Mouse (Mus musculus): Measurements from ENCODE around the gene Emid1. TPM values are rescaled to one million over a fixed set of nuclear protein-coding genes. Genes with fewer than 3 reads are reported as not detected.

Gene Emid1
- polyA plus RNA-seq, 1 experiment from 2014 or later = 59.1 TPM

DNA sequence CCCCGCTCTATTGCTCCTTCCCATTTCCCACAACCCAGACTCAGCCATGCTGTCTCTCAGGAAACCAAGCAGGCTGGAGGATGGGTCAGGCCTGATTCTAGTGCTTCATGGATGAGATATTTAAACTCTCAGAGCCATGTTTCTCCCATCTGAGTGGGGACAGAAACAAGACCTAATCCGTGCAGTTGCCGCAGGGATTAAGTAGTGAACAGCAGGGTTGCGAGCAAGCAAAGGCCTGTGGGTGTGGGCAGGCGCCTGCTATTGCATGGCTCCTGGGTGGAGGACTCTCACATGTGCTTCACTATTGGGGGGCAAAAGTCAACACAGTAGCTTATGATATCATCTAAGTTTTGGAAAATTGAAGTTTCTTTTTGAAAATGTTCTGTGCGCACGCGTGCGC, 32.8 kb upstream of the Emid1 start:
- no peak overlapping the region for H3K4me2 ChIP-seq (ENCODE audit: low read depth, low read length)
- WGBS = 84% methylated on average over 9 of the region's 9 CpGs
- no peaks in the 10 kb centered on the region for H3K27me3 ChIP-seq (ENCODE audit: control insufficient read depth, insufficient read depth, low read length)
- peaks cover 10% of the 10 kb centered on the region; the same call in 1 of the 2 replicates for H3K4me1 ChIP-seq (ENCODE audit: control insufficient read depth, insufficient read depth, low read length)
- H3K9me3 ChIP-seq (replicated peaks; ENCODE audit: control insufficient read depth, low read length) = no peaks in the 10 kb centered on the region
- no peak overlapping the region for H3K9ac ChIP-seq (ENCODE audit: low read length)
- H3K27ac ChIP-seq (ENCODE audit: low read length) = no peak overlapping the region; the same call in 1 of the 2 replicates
- H3K36me3 ChIP-seq (ENCODE audit: control insufficient read depth, insufficient read depth, low read length) = no peaks in the 10 kb centered on the region
- ATAC-seq (ENCODE audit: insufficient read depth, low FRiP score) = no peak
- no peak overlapping the region for H3K4me3 ChIP-seq (replicated peaks; ENCODE audit: low read length)

- 32% methylated on average over 9 of the region's 9 CpGs for WGBS
- Histone ChIP-seq H3K9ac (ENCODE audit: low read length) (no peak overlapping the region), H3K4me3 (replicated peaks; ENCODE audit: low read length) (no peak overlapping the region), H3K27me3 (ENCODE audit: control insufficient read depth, insufficient read depth, low read length) (no peaks in the 10 kb centered on the region), H3K4me2 (ENCODE audit: low read depth, low read length) (no peak overlapping the region), H3K4me1 (ENCODE audit: control insufficient read depth, insufficient read depth, low read length) (peaks cover 10% of the 10 kb centered on the region; the same call in 1 of the 2 replicates), H3K27ac (ENCODE audit: low read length) (no peak overlapping the region), H3K9me3 (replicated peaks; ENCODE audit: control insufficient read depth, low read length) (no peaks in the 10 kb centered on the region), H3K36me3 (ENCODE audit: control insufficient read depth, insufficient read depth, low read length) (no peaks in the 10 kb centered on the region)
- ATAC-seq (ENCODE audit: insufficient read depth, low FRiP score) = no peak
These were observed 32.2 kb upstream of the Emid1 start for GRCm38 (mm10) chr11:5184250-5184649.

- no peak overlapping the region for H3K27ac ChIP-seq (ENCODE audit: low read length)
- peaks cover 10% of the 10 kb centered on the region; the same call in 1 of the 2 replicates for H3K4me1 ChIP-seq (ENCODE audit: control insufficient read depth, insufficient read depth, low read length)
- no peak overlapping the region for H3K4me2 ChIP-seq (ENCODE audit: low read depth, low read length)
- H3K36me3 ChIP-seq (ENCODE audit: control insufficient read depth, insufficient read depth, low read length) = no peaks in the 10 kb centered on the region
- 68% methylated on average over 4 of the region's 4 CpGs for WGBS
- H3K9me3 ChIP-seq (replicated peaks; ENCODE audit: control insufficient read depth, low read length) = no peaks in the 10 kb centered on the region
- H3K4me3 ChIP-seq (replicated peaks; ENCODE audit: low read length) = no peak overlapping the region
- ATAC-seq (ENCODE audit: insufficient read depth, low FRiP score) = no peak
- H3K9ac ChIP-seq (ENCODE audit: low read length) = no peak overlapping the region
- H3K27me3 ChIP-seq (ENCODE audit: control insufficient read depth, insufficient read depth, low read length) = no peaks in the 10 kb centered on the region
These were observed 30.8 kb upstream of the Emid1 start for GRCm38 (mm10) chr11:5182870-5183269.

DNA sequence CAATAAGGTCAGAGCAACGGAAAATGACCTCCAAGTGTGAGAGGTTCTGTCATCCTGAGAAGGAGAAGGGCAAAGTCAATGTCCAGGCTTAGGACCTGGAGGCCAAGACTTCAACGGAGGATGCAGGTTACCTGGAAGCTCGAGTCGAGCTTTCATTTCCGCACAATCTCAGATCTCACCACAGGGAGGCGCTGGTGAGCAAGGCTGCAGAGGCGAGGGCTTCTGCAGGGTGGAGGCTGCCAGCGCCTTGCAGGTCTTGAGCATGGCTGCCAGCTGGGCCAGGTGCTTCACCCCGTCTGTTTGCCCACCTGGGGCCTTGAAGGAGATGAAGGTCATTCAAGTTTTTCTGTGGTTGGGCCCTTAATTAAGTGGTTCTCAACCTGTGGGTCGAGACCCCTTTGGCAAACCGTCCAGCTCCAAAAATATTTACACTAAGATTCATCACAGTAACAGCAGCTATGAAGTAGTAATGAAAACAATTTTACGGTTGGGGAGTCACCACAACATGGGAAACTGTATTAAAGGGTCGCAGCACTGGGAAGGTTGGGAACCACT, 29.9 kb upstream of the Emid1 start:
- 12% methylated on average over 13 of the region's 13 CpGs for WGBS
- Histone ChIP-seq H3K36me3 (ENCODE audit: control insufficient read depth, insufficient read depth, low read length) (no peaks in the 10 kb centered on the region), H3K4me1 (ENCODE audit: control insufficient read depth, insufficient read depth, low read length) (peaks cover 10% of the 10 kb centered on the region; the same call in 1 of the 2 replicates), H3K4me3 (replicated peaks; ENCODE audit: low read length) (no peak overlapping the region), H3K27me3 (ENCODE audit: control insufficient read depth, insufficient read depth, low read length) (no peaks in the 10 kb centered on the region), H3K4me2 (ENCODE audit: low read depth, low read length) (no peak overlapping the region), H3K9ac (ENCODE audit: low read length) (no peak overlapping the region), H3K9me3 (replicated peaks; ENCODE audit: control insufficient read depth, low read length) (no peaks in the 10 kb centered on the region), H3K27ac (ENCODE audit: low read length) (0 out of 2 replicates have a peak overlapping the region, but pooled peaks have one; percentile 21)
- ATAC-seq (ENCODE audit: insufficient read depth, low FRiP score) = no peak

DNA sequence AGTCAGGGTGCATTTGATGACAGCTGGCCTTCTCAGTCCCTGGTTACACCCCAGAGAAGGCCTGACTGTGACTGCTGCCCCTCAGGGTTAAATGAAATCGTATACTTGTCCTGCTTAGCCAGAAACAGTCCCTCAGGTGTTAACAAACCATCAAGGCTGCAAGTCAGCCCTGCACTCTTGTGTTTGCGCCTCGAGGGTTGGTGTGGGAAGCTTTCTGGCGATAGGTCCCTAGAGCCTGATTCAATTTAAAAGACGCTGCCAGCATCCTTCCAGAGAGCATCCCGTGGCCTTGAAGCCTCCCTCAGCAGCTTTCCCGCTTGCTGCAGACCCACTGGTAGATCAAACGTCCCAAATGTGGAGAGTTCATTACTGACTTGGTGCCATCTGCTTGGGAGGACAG, 27.3 kb upstream of the Emid1 start:
- no peak overlapping the region for H3K9ac ChIP-seq (ENCODE audit: low read length)
- 45% methylated on average over 8 of the region's 8 CpGs for WGBS
- no peak overlapping the region for H3K4me3 ChIP-seq (replicated peaks; ENCODE audit: low read length)
- H3K27me3 ChIP-seq (ENCODE audit: control insufficient read depth, insufficient read depth, low read length) = no peaks in the 10 kb centered on the region
- no peaks in the 10 kb centered on the region for H3K9me3 ChIP-seq (replicated peaks; ENCODE audit: control insufficient read depth, low read length)
- no peak overlapping the region for H3K27ac ChIP-seq (ENCODE audit: low read length)
- H3K4me2 ChIP-seq (ENCODE audit: low read depth, low read length) = no peak overlapping the region
- ATAC-seq (ENCODE audit: insufficient read depth, low FRiP score) = no peak
- no peaks in the 10 kb centered on the region for H3K36me3 ChIP-seq (ENCODE audit: control insufficient read depth, insufficient read depth, low read length)
- peaks cover 9% of the 10 kb centered on the region; the same call in 1 of the 2 replicates for H3K4me1 ChIP-seq (ENCODE audit: control insufficient read depth, insufficient read depth, low read length)

- H3K36me3 ChIP-seq (ENCODE audit: control insufficient read depth, insufficient read depth, low read length) = no peaks in the 10 kb centered on the region
- H3K27me3 ChIP-seq (ENCODE audit: control insufficient read depth, insufficient read depth, low read length) = no peaks in the 10 kb centered on the region
- peaks cover 10% of the 10 kb centered on the region; the same call in 1 of the 2 replicates for H3K4me1 ChIP-seq (ENCODE audit: control insufficient read depth, insufficient read depth, low read length)
- H3K4me3 ChIP-seq (replicated peaks; ENCODE audit: low read length) = no peak overlapping the region
- no peaks in the 10 kb centered on the region for H3K9me3 ChIP-seq (replicated peaks; ENCODE audit: control insufficient read depth, low read length)
- no peak overlapping the region for H3K4me2 ChIP-seq (ENCODE audit: low read depth, low read length)
- no peak for ATAC-seq (ENCODE audit: insufficient read depth, low FRiP score)
- no peak overlapping the region for H3K27ac ChIP-seq (ENCODE audit: low read length)
- WGBS = 79% methylated on average over 12 of the region's 12 CpGs
- no peak overlapping the region for H3K9ac ChIP-seq (ENCODE audit: low read length)
These were observed 25.1 kb upstream of the Emid1 start for GRCm38 (mm10) chr11:5177171-5177570.

DNA sequence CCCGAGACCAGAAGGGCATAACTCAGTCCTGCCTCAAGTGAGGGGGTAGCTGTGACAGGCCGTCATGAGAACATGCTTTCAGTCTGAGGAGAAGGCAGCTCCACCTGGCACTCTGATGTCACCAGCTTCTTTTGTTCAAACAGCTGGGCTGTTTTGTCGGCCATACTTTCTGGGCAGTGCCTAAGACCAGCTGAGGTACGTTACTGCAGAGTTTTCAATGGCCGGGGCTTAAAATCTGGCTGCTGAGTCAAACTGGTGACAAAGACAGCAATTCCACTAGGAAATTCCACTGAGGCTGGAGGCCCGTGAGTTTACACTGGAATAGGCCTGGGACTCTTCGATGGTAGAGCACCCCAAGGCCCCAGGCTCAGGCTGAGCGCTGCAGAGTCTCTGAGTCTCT, 24.6 kb upstream of the Emid1 start:
- no peak for ATAC-seq (ENCODE audit: insufficient read depth, low FRiP score)
- peaks cover 7% of the 10 kb centered on the region; the same call in 1 of the 2 replicates for H3K4me1 ChIP-seq (ENCODE audit: control insufficient read depth, insufficient read depth, low read length)
- no peaks in the 10 kb centered on the region for H3K27me3 ChIP-seq (ENCODE audit: control insufficient read depth, insufficient read depth, low read length)
- H3K9me3 ChIP-seq (replicated peaks; ENCODE audit: control insufficient read depth, low read length) = no peaks in the 10 kb centered on the region
- no peak overlapping the region for H3K27ac ChIP-seq (ENCODE audit: low read length)
- no peak overlapping the region for H3K4me3 ChIP-seq (replicated peaks; ENCODE audit: low read length)
- no peak overlapping the region for H3K4me2 ChIP-seq (ENCODE audit: low read depth, low read length)
- H3K36me3 ChIP-seq (ENCODE audit: control insufficient read depth, insufficient read depth, low read length) = no peaks in the 10 kb centered on the region
- WGBS = 63% methylated on average over 8 of the region's 8 CpGs
- no peak overlapping the region for H3K9ac ChIP-seq (ENCODE audit: low read length)

GRCm38 (mm10) chr11:5175866-5176265, 23.8 kb upstream of the Emid1 start:
- Histone ChIP-seq H3K27me3 (ENCODE audit: control insufficient read depth, insufficient read depth, low read length) (no peaks in the 10 kb centered on the region), H3K4me2 (ENCODE audit: low read depth, low read length) (no peak overlapping the region), H3K4me1 (ENCODE audit: control insufficient read depth, insufficient read depth, low read length) (peaks cover 7% of the 10 kb centered on the region; the same call in 1 of the 2 replicates), H3K9me3 (replicated peaks; ENCODE audit: control insufficient read depth, low read length) (no peaks in the 10 kb centered on the region), H3K9ac (ENCODE audit: low read length) (no peak overlapping the region), H3K27ac (ENCODE audit: low read length) (no peak overlapping the region), H3K36me3 (ENCODE audit: control insufficient read depth, insufficient read depth, low read length) (no peaks in the 10 kb centered on the region), H3K4me3 (replicated peaks; ENCODE audit: low read length) (no peak overlapping the region)
- WGBS = 80% methylated on average over 2 of the region's 2 CpGs
- ATAC-seq (ENCODE audit: insufficient read depth, low FRiP score) = no peak

GRCm38 (mm10) chr11:5175141-5175540, 23.1 kb upstream of the Emid1 start:
- WGBS = 88% methylated on average over 7 of the region's 7 CpGs
- H3K4me2 ChIP-seq (ENCODE audit: low read depth, low read length) = no peak overlapping the region
- no peaks in the 10 kb centered on the region for H3K36me3 ChIP-seq (ENCODE audit: control insufficient read depth, insufficient read depth, low read length)
- no peak overlapping the region for H3K27ac ChIP-seq (ENCODE audit: low read length)
- no peak overlapping the region for H3K4me3 ChIP-seq (replicated peaks; ENCODE audit: low read length)
- H3K27me3 ChIP-seq (ENCODE audit: control insufficient read depth, insufficient read depth, low read length) = no peaks in the 10 kb centered on the region
- ATAC-seq (ENCODE audit: insufficient read depth, low FRiP score) = no peak
- no peak overlapping the region for H3K9ac ChIP-seq (ENCODE audit: low read length)
- H3K4me1 ChIP-seq (ENCODE audit: control insufficient read depth, insufficient read depth, low read length) = peaks cover 7% of the 10 kb centered on the region; the same call in 1 of the 2 replicates
- H3K9me3 ChIP-seq (replicated peaks; ENCODE audit: control insufficient read depth, low read length) = no peaks in the 10 kb centered on the region
